Mouse (Mus musculus) forebrain, embryonic 12.5 days (tissue): Measurements from ENCODE around the gene Arid5b. TPM values are rescaled to one million over a fixed set of nuclear protein-coding genes. Genes with fewer than 3 reads are reported as not detected.
A peak's percentile ranks its signal among the peaks of the same experiment; 100 is the strongest.

Experiments used
- ATAC-seq: fragments of 200-750 bp; cut with Nextera tagmentation; 2 replicates; pipeline ENCODE4 v1.8.0; 2017; ENCODE audit warnings: moderate TSS enrichment; ENCODE audit not compliant: low FRiP score
- H3K27ac ChIP-seq: fragments of 300-500 bp; sonication (generic); 2 replicates; pipeline ENCODE4 v1.5.1; 2016; ENCODE audit warnings: mild to moderate bottlenecking
- H3K27me3 ChIP-seq: fragments of 300-500 bp; sonication (generic); 2 replicates; pipeline ENCODE4 v1.6.1; 2016; ENCODE audit warnings: mild to moderate bottlenecking
- H3K36me3 ChIP-seq: fragments of 300-500 bp; sonication (generic); replicated peaks from 2 replicates; pipeline ENCODE4 v1.6.1; 2016; ENCODE audit warnings: mild to moderate bottlenecking
- H3K4me1 ChIP-seq: fragments of 300-500 bp; sonication (generic); 2 replicates; pipeline ENCODE4 v1.6.1; 2016
- H3K4me2 ChIP-seq: fragments of 300-500 bp; sonication (generic); 2 replicates; pipeline ENCODE4 v1.6.1; 2016; ENCODE audit warnings: mild to moderate bottlenecking, moderate library complexity
- H3K4me3 ChIP-seq: fragments of 300-500 bp; sonication (generic); replicated peaks from 2 replicates; pipeline ENCODE4 v1.5.1; 2016; ENCODE audit warnings: mild to moderate bottlenecking
- H3K9ac ChIP-seq: fragments of 300-500 bp; sonication (generic); 2 replicates; pipeline ENCODE4 v1.6.1; 2016; ENCODE audit warnings: mild to moderate bottlenecking
- H3K9me3 ChIP-seq: fragments of 300-500 bp; sonication (generic); 2 replicates; pipeline ENCODE4 v1.6.1; 2016
- WGBS: fragments of 180-500 bp; shearing (Covaris S2); methylation state at CpG from one replicate; pipeline ENCODE4 v1.1.7; 2016; 5-methylcytosine and 5-hydroxymethylcytosine counted together
- polyA plus RNA-seq: library from polyadenylated mRNA; unstranded; fragments of >200 nt; fragmentation: Nextera tagmentation; extraction: Ambion mirVana; gene quantifications from 2 replicates; pipeline ENCODE4 v1.2.1, GENCODE M21; 2016

The Arid5b gene
- polyA plus RNA-seq, 1 experiment from 2014 or later, result 17.1 TPM

- no peaks in the 10 kb centered on the region for H3K4me1 ChIP-seq
- H3K27ac ChIP-seq, result no peak overlapping the region
- H3K4me3 ChIP-seq, result no peak overlapping the region
- 87% methylated on average over 12 of the region's 12 CpGs for WGBS
- no peak overlapping the region for H3K4me2 ChIP-seq
- no peak overlapping the region for H3K9ac ChIP-seq
- H3K9me3 ChIP-seq, result 0 out of 2 replicates have a peak, but pooled peaks cover 3% of the 10 kb centered on the region
- no peak for ATAC-seq
- no peaks in the 10 kb centered on the region for H3K36me3 ChIP-seq
- H3K27me3 ChIP-seq, result no peaks in the 10 kb centered on the region
These were observed 204.2 kb downstream of the Arid5b start for GRCm38 (mm10) chr10:68074291-68074690.

DNA sequence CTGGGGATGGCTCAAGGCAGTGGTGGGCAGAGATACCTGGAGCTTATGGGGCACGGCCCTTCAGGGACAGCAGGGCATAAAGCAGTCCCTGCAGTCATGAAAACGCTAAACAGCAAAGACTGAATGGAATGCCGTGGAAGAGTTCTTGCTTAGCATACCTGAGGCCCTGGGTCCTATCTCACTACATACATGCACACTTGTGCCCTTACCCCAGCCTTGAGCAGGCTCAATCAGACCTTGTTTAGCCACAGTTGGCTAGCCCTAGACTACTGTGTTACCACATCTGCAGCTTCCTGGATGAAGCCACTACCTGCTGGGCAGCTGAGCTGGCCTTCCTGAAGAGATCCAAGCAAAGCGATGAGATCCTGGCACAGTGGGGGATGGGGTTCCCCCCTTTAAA is 205.9 kb downstream of the Arid5b start:
- no peak overlapping the region for H3K4me2 ChIP-seq
- H3K36me3 ChIP-seq, result no peaks in the 10 kb centered on the region
- no peak overlapping the region for H3K4me3 ChIP-seq
- H3K27ac ChIP-seq, result no peak overlapping the region
- no peaks in the 10 kb centered on the region for H3K27me3 ChIP-seq
- 88% methylated on average over 4 of the region's 4 CpGs for WGBS
- no peak for ATAC-seq
- H3K9me3 ChIP-seq, result no peaks in the 10 kb centered on the region
- no peak overlapping the region for H3K9ac ChIP-seq
- H3K4me1 ChIP-seq, result no peaks in the 10 kb centered on the region

GRCm38 (mm10) chr10:68071041-68071440 is 207.5 kb downstream of the Arid5b start:
- Histone ChIP-seq H3K4me2 (no peak overlapping the region), H3K9me3 (no peaks in the 10 kb centered on the region), H3K27me3 (no peaks in the 10 kb centered on the region), H3K4me3 (no peak overlapping the region), H3K36me3 (no peaks in the 10 kb centered on the region), H3K27ac (no peak overlapping the region), H3K4me1 (no peaks in the 10 kb centered on the region), H3K9ac (no peak overlapping the region)
- no peak for ATAC-seq
- WGBS, result 88% methylated on average over 7 of the region's 7 CpGs

DNA sequence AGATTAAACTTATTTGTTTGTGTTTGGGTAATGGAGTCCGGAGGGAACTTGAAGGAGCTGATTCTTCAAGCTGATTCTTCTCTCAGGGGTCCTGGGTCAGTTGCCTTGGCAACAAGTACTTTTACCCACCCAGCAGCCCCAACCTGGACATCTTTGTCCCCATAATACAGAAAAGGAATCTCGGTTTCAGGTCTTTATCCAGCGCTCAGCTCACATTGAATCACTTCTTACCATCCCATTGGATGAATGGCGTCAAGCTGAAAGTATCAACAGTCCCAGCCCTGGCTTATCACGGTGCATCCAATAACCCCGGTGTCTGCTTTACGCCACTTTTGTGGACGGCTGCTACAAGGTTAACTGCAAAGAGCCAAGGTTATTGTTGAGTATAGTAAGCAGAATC is 210.1 kb downstream of the Arid5b start:
- H3K4me2 ChIP-seq, result no peak overlapping the region
- H3K9ac ChIP-seq, result no peak overlapping the region
- H3K4me1 ChIP-seq, result peaks cover 16% of the 10 kb centered on the region
- H3K36me3 ChIP-seq, result no peaks in the 10 kb centered on the region
- H3K4me3 ChIP-seq, result no peak overlapping the region
- ATAC-seq, result no peak
- no peaks in the 10 kb centered on the region for H3K9me3 ChIP-seq
- H3K27ac ChIP-seq, result no peak overlapping the region
- 84% methylated on average over 8 of the region's 8 CpGs for WGBS
- no peaks in the 10 kb centered on the region for H3K27me3 ChIP-seq

DNA sequence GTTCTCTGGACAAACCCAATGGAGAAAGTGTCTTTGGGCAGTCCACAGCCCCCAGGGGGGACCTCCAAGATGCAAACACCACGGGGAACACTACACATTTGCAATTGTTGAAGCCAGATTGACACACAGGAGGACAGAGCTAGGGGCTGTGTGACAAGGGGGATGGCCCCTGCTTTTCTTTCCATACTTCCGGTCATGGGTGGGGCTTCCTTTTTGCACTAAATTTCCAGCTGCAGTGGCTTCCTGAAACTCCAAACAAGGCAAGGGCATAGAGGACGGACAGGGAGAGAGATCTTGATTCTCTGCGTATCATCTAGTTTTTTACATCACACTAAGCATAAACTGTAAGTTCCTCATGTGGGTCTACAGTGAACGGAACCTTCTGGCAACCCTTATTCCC is 210.6 kb downstream of the Arid5b start:
- no peaks in the 10 kb centered on the region for H3K9me3 ChIP-seq
- no peak overlapping the region for H3K9ac ChIP-seq
- no peak overlapping the region for H3K4me2 ChIP-seq
- 80% methylated on average over 5 of the region's 5 CpGs for WGBS
- H3K27ac ChIP-seq, result no peak overlapping the region
- H3K27me3 ChIP-seq, result no peaks in the 10 kb centered on the region
- no peak for ATAC-seq
- H3K4me1 ChIP-seq, result peaks cover 16% of the 10 kb centered on the region
- no peaks in the 10 kb centered on the region for H3K36me3 ChIP-seq
- H3K4me3 ChIP-seq, result no peak overlapping the region

DNA sequence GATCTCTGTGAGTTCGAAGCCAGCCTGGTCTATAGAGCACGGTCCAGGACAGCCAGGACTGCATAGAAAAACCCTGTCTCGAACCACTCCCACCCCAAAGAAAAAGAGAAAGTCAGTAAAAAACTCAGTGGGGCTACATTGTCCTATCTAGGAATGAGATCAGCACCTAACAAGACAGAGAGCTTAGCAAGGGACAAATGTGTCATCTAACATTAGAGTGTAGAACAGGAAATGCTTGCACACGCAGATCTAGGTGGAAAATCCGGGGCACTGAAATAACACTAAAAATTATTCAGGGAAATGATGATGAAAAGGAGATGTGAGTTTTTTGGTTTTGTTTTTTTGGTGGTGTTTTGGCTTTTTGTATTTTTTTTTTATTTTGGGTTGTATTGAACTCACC is 212.4 kb downstream of the Arid5b start:
- no peak overlapping the region for H3K4me2 ChIP-seq
- WGBS, result 95% methylated on average over 5 of the region's 5 CpGs
- H3K4me3 ChIP-seq, result no peak overlapping the region
- ATAC-seq, result no peak
- H3K27me3 ChIP-seq, result no peaks in the 10 kb centered on the region
- no peak overlapping the region for H3K9ac ChIP-seq
- H3K4me1 ChIP-seq, result peaks cover 18% of the 10 kb centered on the region
- H3K27ac ChIP-seq, result no peak overlapping the region
- no peaks in the 10 kb centered on the region for H3K36me3 ChIP-seq
- no peaks in the 10 kb centered on the region for H3K9me3 ChIP-seq

GRCm38 (mm10) chr10:68064571-68064970 is 214.0 kb downstream of the Arid5b start:
- Histone ChIP-seq H3K9ac (no peak overlapping the region), H3K4me3 (no peak overlapping the region), H3K4me1 (peaks cover 23% of the 10 kb centered on the region), H3K36me3 (no peaks in the 10 kb centered on the region), H3K27ac (no peak overlapping the region), H3K9me3 (no peaks in the 10 kb centered on the region), H3K27me3 (no peaks in the 10 kb centered on the region), H3K4me2 (peak overlapping the region; percentile 26)
- 37% methylated on average over 10 of the region's 10 CpGs for WGBS
- ATAC-seq, result peak; percentile 43; the same call in 1 of the 2 replicates

GRCm38 (mm10) chr10:68063806-68064545 is 214.6 kb downstream of the Arid5b start:
- H3K4me3 ChIP-seq, result no peak overlapping the region

GRCm38 (mm10) chr10:68061249-68061615 is 217.3 kb downstream of the Arid5b start:
- Histone ChIP-seq H3K27ac (no peak overlapping the region), H3K4me2 (no peak overlapping the region), H3K4me1 (peaks cover 23% of the 10 kb centered on the region), H3K4me3 (no peak overlapping the region), H3K36me3 (no peaks in the 10 kb centered on the region), H3K9me3 (0 out of 2 replicates have a peak, but pooled peaks cover 2% of the 10 kb centered on the region), H3K27me3 (no peaks in the 10 kb centered on the region), H3K9ac (no peak overlapping the region)
- WGBS, result 37% methylated on average over 8 of the region's 8 CpGs
- 0 out of 2 replicates have a peak, but pooled peaks have one; percentile 28 for ATAC-seq

More at GRCm38 (mm10) chr10:68063806-68064545, 214.6 kb downstream of the Arid5b start:
- Histone ChIP-seq H3K27me3 (no peaks in the 10 kb centered on the region), H3K27ac (peak overlapping the region; percentile 71; the same call in 1 of the 2 replicates), H3K9ac (no peak overlapping the region), H3K4me1 (peaks cover 23% of the 10 kb centered on the region), H3K4me2 (peak overlapping the region; percentile 26), H3K36me3 (no peaks in the 10 kb centered on the region), H3K9me3 (no peaks in the 10 kb centered on the region)
- ATAC-seq, result 0 out of 2 replicates have a peak, but pooled peaks have one; percentile 42
- 30% methylated on average over 8 of the region's 8 CpGs for WGBS

DNA sequence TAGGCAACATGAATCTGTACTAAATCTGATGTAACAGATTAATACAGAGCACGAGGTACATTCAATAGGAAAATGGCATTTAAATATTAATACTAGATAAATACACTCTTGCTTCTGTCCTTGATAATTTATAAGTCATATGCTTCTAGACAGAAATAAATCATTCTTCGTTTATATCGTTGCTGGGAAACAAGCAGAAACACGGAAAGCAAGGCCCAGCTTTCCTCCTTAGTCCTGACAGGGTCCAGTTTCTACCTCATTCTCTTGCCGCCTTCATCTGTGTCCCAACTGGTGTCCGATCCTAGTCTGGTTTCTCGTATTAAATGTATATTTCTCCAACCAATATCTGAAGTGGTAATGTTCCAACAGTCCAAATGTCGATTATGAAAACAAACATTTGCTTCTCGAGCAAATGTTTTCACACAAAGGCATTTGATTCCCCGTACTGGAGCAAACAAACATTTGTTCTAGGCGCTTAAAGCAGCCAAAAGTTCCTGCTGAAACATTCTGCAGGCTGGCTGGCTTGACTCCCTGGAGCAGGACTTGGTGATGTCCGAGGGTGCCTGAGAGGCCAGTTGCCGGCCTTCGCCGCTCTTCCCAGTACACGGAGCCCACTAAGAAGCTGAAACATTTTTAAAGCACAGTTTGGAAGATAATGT is 217.8 kb downstream of the Arid5b start:
- H3K4me1 ChIP-seq, result peaks cover 23% of the 10 kb centered on the region
- no peak overlapping the region for H3K9ac ChIP-seq
- no peak overlapping the region for H3K4me2 ChIP-seq
- no peaks in the 10 kb centered on the region for H3K36me3 ChIP-seq
- no peak overlapping the region for H3K27ac ChIP-seq
- H3K9me3 ChIP-seq, result 0 out of 2 replicates have a peak, but pooled peaks cover 2% of the 10 kb centered on the region
- no peak for ATAC-seq
- no peak overlapping the region for H3K4me3 ChIP-seq
- no peaks in the 10 kb centered on the region for H3K27me3 ChIP-seq
- 61% methylated on average over 16 of the region's 16 CpGs for WGBS

GRCm38 (mm10) chr10:68058378-68058777 is 220.2 kb downstream of the Arid5b start:
- H3K27me3 ChIP-seq, result no peaks in the 10 kb centered on the region
- 0 out of 2 replicates have a peak, but pooled peaks cover 7% of the 10 kb centered on the region for H3K4me1 ChIP-seq
- H3K9me3 ChIP-seq, result 0 out of 2 replicates have a peak, but pooled peaks cover 2% of the 10 kb centered on the region
- H3K9ac ChIP-seq, result no peak overlapping the region
- no peak overlapping the region for H3K27ac ChIP-seq
- H3K4me3 ChIP-seq, result no peak overlapping the region
- WGBS, result 98% methylated on average over 1 of the region's 1 CpGs
- no peaks in the 10 kb centered on the region for H3K36me3 ChIP-seq
- no peak overlapping the region for H3K4me2 ChIP-seq
- no peak for ATAC-seq

- ATAC-seq, result no peak
- Histone ChIP-seq H3K27me3 (no peaks in the 10 kb centered on the region), H3K27ac (no peak overlapping the region), H3K4me2 (no peak overlapping the region), H3K9me3 (0 out of 2 replicates have a peak, but pooled peaks cover 2% of the 10 kb centered on the region), H3K9ac (no peak overlapping the region), H3K36me3 (no peaks in the 10 kb centered on the region), H3K4me3 (no peak overlapping the region), H3K4me1 (0 out of 2 replicates have a peak, but pooled peaks cover 7% of the 10 kb centered on the region)
- WGBS, result 98% methylated on average over 3 of the region's 3 CpGs
These were observed 220.7 kb downstream of the Arid5b start for GRCm38 (mm10) chr10:68057841-68058240.
